Mouse (Mus musculus) forebrain, embryonic 11.5 days (tissue): ENCODE measurements around the gene Tmem132e. TPM values are rescaled to one million over a fixed set of nuclear protein-coding genes. Genes with fewer than 3 reads are reported as not detected.

Source experiments
- ATAC-seq: fragments of 200-750 bp; cut with Nextera tagmentation; replicated peaks from 2 replicates; pipeline ENCODE4 v1.8.0; 2017; ENCODE audit warnings: moderate TSS enrichment; ENCODE audit not compliant: low FRiP score
- DNase-seq: peaks from one replicate; pipeline ENCODE4 v3.0.0-alpha.2; 2017; ENCODE audit warnings: low spot score
- H3K27ac ChIP-seq: fragments of 300-500 bp; sonication (generic); 2 replicates; pipeline ENCODE4 v1.5.1; 2014; ENCODE audit warnings: low read depth, low read length
- H3K27me3 ChIP-seq: fragments of 300-500 bp; sonication (generic); 2 replicates; pipeline ENCODE4 v1.6.1; 2014; ENCODE audit warnings: mild to moderate bottlenecking, low read length, mixed read lengths; ENCODE audit not compliant: control insufficient read depth, insufficient read depth
- H3K36me3 ChIP-seq: fragments of 300-500 bp; sonication (generic); 2 replicates; pipeline ENCODE4 v1.6.1; 2014; ENCODE audit warnings: mild to moderate bottlenecking, low read length, moderate library complexity, mixed read lengths; ENCODE audit not compliant: control insufficient read depth, insufficient read depth
- H3K4me1 ChIP-seq: fragments of 300-500 bp; sonication (generic); replicated peaks from 2 replicates; pipeline ENCODE4 v1.6.1; 2014; ENCODE audit warnings: low read length, mixed read lengths; ENCODE audit not compliant: control insufficient read depth, insufficient read depth
- H3K4me2 ChIP-seq: fragments of 300-500 bp; sonication (generic); 2 replicates; pipeline ENCODE4 v1.6.1; 2014; ENCODE audit warnings: low read depth, mild to moderate bottlenecking, low read length, moderate library complexity, mixed read lengths; ENCODE audit not compliant: severe bottlenecking
- H3K4me3 ChIP-seq: fragments of 300-500 bp; sonication (generic); 2 replicates; pipeline ENCODE4 v1.5.1; 2014; ENCODE audit warnings: low read depth, low read length
- H3K9ac ChIP-seq: fragments of 300-500 bp; sonication (generic); 2 replicates; pipeline ENCODE4 v1.6.1; 2014; ENCODE audit warnings: low read length
- H3K9me3 ChIP-seq: fragments of 300-500 bp; sonication (generic); 2 replicates; pipeline ENCODE4 v1.6.1; 2016; ENCODE audit warnings: low read length, mixed read lengths; ENCODE audit not compliant: control insufficient read depth
- WGBS: fragments of 180-500 bp; shearing (Covaris S2); extraction: QIAGEN DNeasy Blood & Tissue Kit; methylation state at CpG from one replicate; pipeline ENCODE4 v1.1.7; 2014; 5-methylcytosine and 5-hydroxymethylcytosine counted together
- polyA plus RNA-seq: library from polyadenylated mRNA; unstranded; fragments of >200 nt; fragmentation: Nextera tagmentation; extraction: Ambion mirVana; gene quantifications from 2 replicates; pipeline ENCODE4 v1.2.1, GENCODE M21; 2014

Gene Tmem132e
- polyA plus RNA-seq, 1 experiment from 2014 or later: 0.55 TPM

DNA sequence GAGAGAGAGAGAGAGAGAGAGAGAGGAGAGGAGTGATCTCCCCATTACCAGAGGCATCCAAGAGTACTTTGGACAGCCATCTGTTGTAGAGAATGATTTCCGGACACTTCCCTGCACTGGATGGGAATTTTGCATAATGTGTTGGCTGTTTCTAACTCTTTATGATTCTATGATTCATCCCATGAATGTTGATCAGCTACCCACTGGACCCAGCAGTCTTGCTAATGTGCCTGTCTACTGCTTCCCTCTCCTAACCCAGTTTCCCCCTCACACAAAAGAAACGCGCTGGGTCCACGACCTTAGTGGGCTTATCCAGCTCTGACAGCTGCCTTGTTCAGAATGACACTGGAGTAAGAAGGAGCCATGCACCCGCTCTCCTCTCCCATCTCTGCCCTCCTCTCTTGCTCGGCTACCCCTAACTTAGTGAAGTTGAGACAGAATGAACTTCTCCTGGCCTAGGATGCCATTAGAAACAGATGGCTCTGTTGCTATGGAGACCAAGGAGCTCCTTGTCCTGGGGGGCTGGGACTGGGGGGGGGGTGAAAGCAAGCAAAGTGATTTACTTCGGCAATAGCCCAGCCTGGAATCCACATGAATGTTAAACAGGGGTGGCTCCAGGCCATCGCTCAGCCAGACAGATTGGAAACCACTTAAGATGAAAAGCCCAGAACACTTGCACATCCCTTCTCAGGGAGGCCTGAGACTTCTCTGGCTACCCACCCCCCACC lies 98.8 kb downstream of the Tmem132e start:
- H3K4me1 ChIP-seq: no peaks in the 10 kb centered on the region; the same call in 1 of the 2 replicates
- no peak for DNase-seq
- no peak overlapping the region for H3K4me2 ChIP-seq
- H3K9ac ChIP-seq: no peak overlapping the region
- WGBS: 45% methylated on average over 8 of the region's 8 CpGs
- H3K4me3 ChIP-seq: no peak overlapping the region
- H3K9me3 ChIP-seq: no peaks in the 10 kb centered on the region
- H3K36me3 ChIP-seq: no peaks in the 10 kb centered on the region
- no peaks in the 10 kb centered on the region for H3K27me3 ChIP-seq
- no peak for ATAC-seq
- no peak overlapping the region for H3K27ac ChIP-seq

- 87% methylated on average over 3 of the region's 3 CpGs for WGBS
- no peak overlapping the region for H3K27ac ChIP-seq
- no peaks in the 10 kb centered on the region for H3K27me3 ChIP-seq
- ATAC-seq (no peak), DNase-seq (no peak)
- H3K4me3 ChIP-seq: no peak overlapping the region
- H3K9ac ChIP-seq: no peak overlapping the region
- H3K4me1 ChIP-seq: no peaks in the 10 kb centered on the region; the same call in 1 of the 2 replicates
- H3K36me3 ChIP-seq: no peaks in the 10 kb centered on the region
- H3K9me3 ChIP-seq: no peaks in the 10 kb centered on the region
- H3K4me2 ChIP-seq: no peak overlapping the region
These were observed 102.2 kb downstream of the Tmem132e start for GRCm38 (mm10) chr11:82490896-82491295.

Other genes starting within 250 kb of the Tmem132e start
- not detected in 2 replicates for gene Ccl1, start 83.2 kb upstream of the Tmem132e start, polyA plus RNA-seq